Mouse (Mus musculus) skeletal muscle tissue, adult 2 months (tissue): ENCODE data around the gene Nptx2.

ENCODE experiments used
- DNase-seq: peaks from one replicate; pipeline ENCODE4 v3.0.0-alpha.2; 2012; ENCODE audit warnings: low read depth, low spot score

The Nptx2 gene

GRCm38 (mm10) chr5:144585100-144585499 lies 39.4 kb downstream of the Nptx2 start:
- DNase-seq = no peak

- DNase-seq = no peak
Observed at GRCm38 (mm10) chr5:144591248-144591880, 45.7 kb downstream of the Nptx2 start.

GRCm38 (mm10) chr5:144594796-144595195 lies 49.1 kb downstream of the Nptx2 start:
- no peak for DNase-seq
